Mouse (Mus musculus) forebrain, embryonic 15.5 days (tissue): ENCODE data around the gene Nxpe5. TPM values are rescaled to one million over a fixed set of nuclear protein-coding genes. Genes with fewer than 3 reads are reported as not detected.
"Not testable (repeated sequence)": the region's sequence is repeated elsewhere in the genome, so short reads cannot be mapped to it uniquely, and the experiment has no call there.

ENCODE experiments used
- ATAC-seq: fragments of 200-750 bp; cut with Nextera tagmentation; replicated peaks from 2 replicates; pipeline ENCODE4 v1.8.0; 2017; ENCODE audit warnings: mild to moderate bottlenecking, moderate TSS enrichment, moderate library complexity
- H3K27ac ChIP-seq: fragments of 300-500 bp; sonication (generic); replicated peaks from 2 replicates; pipeline ENCODE4 v1.5.1; 2015; ENCODE audit warnings: mild to moderate bottlenecking, inconsistent platforms
- H3K27me3 ChIP-seq: fragments of 300-500 bp; sonication (generic); 2 replicates; pipeline ENCODE4 v1.6.1; 2015; ENCODE audit warnings: inconsistent platforms
- H3K36me3 ChIP-seq: fragments of 300-500 bp; sonication (generic); 2 replicates; pipeline ENCODE4 v1.6.1; 2015; ENCODE audit warnings: mild to moderate bottlenecking, inconsistent platforms
- H3K4me1 ChIP-seq: fragments of 300-500 bp; sonication (generic); 2 replicates; pipeline ENCODE4 v1.6.1; 2015; ENCODE audit warnings: inconsistent platforms
- H3K4me2 ChIP-seq: fragments of 300-500 bp; sonication (generic); replicated peaks from 2 replicates; pipeline ENCODE4 v1.6.1; 2015; ENCODE audit warnings: mild to moderate bottlenecking, inconsistent platforms
- H3K4me3 ChIP-seq: fragments of 300-500 bp; sonication (generic); 2 replicates; pipeline ENCODE4 v1.5.1; 2015; ENCODE audit warnings: mild to moderate bottlenecking, inconsistent platforms
- H3K9ac ChIP-seq: fragments of 300-500 bp; sonication (generic); replicated peaks from 2 replicates; pipeline ENCODE4 v1.6.1; 2015; ENCODE audit warnings: mild to moderate bottlenecking, inconsistent platforms
- H3K9me3 ChIP-seq: fragments of 300-500 bp; sonication (generic); 2 replicates; pipeline ENCODE4 v1.6.1; 2016; ENCODE audit warnings: inconsistent platforms
- WGBS: fragments of 180-500 bp; shearing (Covaris S2); methylation state at CpG from one replicate; pipeline ENCODE4 v1.1.7; 2015; ENCODE audit warnings: mixed read lengths; 5-methylcytosine and 5-hydroxymethylcytosine counted together
- polyA plus RNA-seq: library from polyadenylated mRNA; unstranded; fragments of >200 nt; fragmentation: Nextera tagmentation; extraction: Ambion mirVana; gene quantifications from 2 replicates; pipeline ENCODE4 v1.2.1, GENCODE M21; 2015

Gene Nxpe5
- not detected in 2 replicates for polyA plus RNA-seq

DNA sequence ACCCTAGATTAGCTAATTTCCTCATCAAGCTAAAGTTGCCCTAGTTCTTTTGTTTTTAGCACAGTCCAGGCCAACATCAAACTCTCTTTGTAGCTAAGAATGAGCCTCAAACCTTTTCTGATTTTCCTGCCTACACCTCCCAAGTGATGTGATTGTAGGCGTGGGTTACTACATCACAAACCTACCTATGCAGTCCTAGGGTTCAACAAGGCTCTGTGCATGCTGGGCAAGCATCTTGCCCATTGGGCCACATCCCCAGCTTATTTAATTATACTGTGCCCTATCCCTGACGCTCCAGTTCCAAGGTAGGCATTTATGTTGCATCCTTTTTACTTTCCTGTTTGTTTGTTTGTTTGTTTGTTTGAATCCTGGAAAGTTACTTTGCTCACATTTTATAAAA, at the start of gene Nxpe5:
TSS of gene Nxpe5 (plus strand) at position 199 of the 400 bp plus-strand sequence.
- Histone ChIP-seq H3K27me3 (no peaks in the 10 kb centered on the region), H3K9me3 (no peaks in the 10 kb centered on the region), H3K9ac (no peak within 1 kb of the TSS), H3K4me2 (no peak within 1 kb of the TSS), H3K4me1 (no peaks in the 10 kb centered on the region), H3K27ac (no peak within 1 kb of the TSS), H3K36me3 (no peaks in the 10 kb centered on the region), H3K4me3 (no peak within 1 kb of the TSS)
- ATAC-seq: no peak
- 58% methylated on average over 2 of the region's 2 CpGs for WGBS

DNA sequence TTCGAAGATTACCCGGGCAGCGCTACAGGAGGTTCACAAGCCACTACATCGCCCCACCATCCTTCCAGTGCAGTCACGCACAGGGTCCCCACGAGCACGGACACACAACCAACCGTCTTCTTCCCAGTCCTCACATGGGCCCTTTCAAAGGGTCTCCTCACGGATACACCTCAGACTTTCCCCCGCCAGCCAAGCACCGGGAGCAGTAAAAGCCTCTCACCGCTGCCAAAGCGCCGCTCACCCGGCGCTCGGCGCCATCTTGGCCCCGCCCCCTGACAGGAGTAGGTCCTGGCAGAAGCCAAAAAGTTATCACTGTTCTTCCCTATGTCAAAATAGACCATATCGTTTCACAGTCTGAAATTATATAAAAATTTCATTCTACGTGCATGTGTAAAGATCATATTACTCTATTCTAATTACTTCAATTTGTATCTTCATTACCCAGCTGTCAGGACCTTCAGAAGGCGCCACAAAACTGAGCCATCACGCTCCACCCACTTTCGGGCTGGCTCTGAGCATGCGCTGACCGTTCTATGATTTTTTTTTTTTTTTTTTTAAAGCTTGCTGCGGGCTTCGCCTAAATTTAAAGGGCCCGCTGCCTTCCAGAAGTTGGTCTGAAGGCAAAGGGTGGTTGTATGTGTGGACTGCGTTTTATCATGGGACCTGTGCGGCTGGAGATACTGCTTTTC, 38.6 kb upstream of the Nxpe5 start, which contains the start of the genes Taf6 and Cnpy4:
TSS of gene Taf6 (minus strand) at position 502 of the 689 bp plus-strand sequence.
TSS of gene Cnpy4 (plus strand) at position 536 of the 689 bp plus-strand sequence.
- Histone ChIP-seq H3K9me3 (no peaks in the 10 kb centered on the region), H3K4me2 (peak within 1 kb of the TSS; percentile 70), H3K27ac (peak within 1 kb of the TSS; percentile 84), H3K27me3 (no peaks in the 10 kb centered on the region), H3K9ac (peak within 1 kb of the TSS; percentile 81), H3K36me3 (peaks cover 34% of the 10 kb centered on the region), H3K4me3 (peak within 1 kb of the TSS; percentile 70), H3K4me1 (peaks cover 21% of the 10 kb centered on the region)
- peak; percentile 84 for ATAC-seq
- WGBS: under 1% methylated on average over 31 of the region's 31 CpGs

DNA sequence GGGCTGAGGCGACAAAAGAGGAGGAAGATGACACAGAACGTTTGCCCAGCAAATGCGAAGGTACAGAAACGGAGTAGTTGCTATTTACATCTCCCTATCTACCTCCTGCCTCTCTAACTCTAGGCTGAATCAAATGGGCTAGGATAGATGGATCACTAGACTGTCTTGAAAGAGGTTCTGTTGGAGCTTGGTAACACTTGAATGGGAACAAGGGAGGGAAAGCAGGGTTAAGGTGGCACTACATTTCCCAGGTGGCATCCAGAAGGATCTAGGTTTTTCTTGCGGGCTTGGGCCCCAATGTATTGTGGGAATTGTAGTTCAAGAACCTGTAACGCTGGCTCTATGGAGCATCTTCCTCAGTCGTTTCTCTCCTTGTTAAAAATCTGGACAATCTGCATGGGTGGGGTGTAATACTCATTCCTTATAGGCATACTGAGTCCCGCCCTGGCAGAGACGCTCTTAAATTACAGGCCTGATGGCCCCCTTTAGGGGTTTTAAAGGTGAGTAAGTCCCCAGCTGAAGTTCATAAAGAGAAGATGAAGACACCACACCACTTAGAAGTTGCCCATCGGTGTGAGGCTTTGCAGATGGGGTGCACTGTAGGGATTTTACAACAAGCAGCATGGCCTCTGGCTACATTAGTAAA, 37.9 kb upstream of the Nxpe5 start:
- Histone ChIP-seq H3K4me1 (peaks cover 21% of the 10 kb centered on the region), H3K4me3 (peak overlapping the region; percentile 70), H3K9me3 (no peaks in the 10 kb centered on the region), H3K4me2 (peak overlapping the region; percentile 70), H3K27me3 (no peaks in the 10 kb centered on the region), H3K9ac (peak overlapping the region; percentile 81), H3K36me3 (peaks cover 29% of the 10 kb centered on the region), H3K27ac (peak overlapping the region; percentile 84)
- under 1% methylated on average over 10 of the region's 10 CpGs for WGBS
- peak; percentile 92 for ATAC-seq

DNA sequence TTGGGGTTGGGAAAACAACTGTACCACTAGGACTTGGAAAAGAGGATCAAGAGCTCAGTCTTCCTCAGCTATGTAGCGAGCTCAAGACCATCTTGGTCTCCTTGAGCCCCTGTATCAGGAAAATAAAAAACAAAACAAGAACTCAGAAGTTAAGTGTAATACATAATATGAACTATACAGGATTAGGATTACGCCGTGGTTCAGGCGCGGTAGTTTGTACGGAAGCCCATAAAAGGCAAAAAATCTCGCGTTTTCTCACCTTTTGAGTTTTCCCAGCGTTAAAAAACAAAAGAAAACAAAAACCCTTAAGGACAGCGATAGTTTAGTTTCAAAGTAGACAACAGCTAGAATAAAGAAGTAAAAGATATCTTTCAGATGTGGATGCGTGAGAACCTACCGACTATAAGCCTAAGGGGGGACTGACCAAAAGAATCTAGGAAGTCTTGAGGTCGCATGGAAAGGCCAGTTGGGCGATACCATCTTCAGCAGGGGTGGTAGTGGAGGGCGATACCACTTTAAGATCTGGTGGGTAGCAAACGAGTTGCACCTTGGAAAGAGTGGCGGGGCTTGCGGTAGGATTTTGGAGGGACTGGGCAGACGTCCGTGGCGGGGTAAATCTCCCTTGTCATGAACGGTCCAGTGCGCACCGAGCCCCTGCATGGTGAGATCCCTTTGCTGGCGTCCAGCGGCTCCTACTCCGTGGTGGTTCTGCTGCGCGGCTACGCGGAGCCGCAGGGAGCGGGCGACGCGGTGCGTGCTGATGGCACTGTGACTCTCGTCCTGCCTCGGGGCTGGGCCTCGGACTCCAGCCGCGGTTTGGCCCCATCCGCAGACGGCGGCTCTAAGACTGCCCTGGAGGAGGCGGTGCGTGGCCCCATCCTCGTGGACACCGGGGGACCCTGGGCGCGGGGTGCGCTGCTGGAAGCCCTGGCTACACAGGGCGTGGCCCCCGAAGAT, 31.6 kb upstream of the Nxpe5 start, which contains the start of gene Mblac1:
TSS of gene Mblac1 (plus strand) at position 544 of the 957 bp plus-strand sequence.
- H3K9ac ChIP-seq: peak within 1 kb of the TSS; percentile 88
- ATAC-seq: peak; percentile 80
- peaks cover 21% of the 10 kb centered on the region for H3K36me3 ChIP-seq
- H3K27ac ChIP-seq: peak within 1 kb of the TSS; percentile 86
- 6% methylated on average over 54 of the region's 54 CpGs for WGBS
- H3K4me2 ChIP-seq: peak within 1 kb of the TSS; percentile 94
- no peaks in the 10 kb centered on the region for H3K27me3 ChIP-seq
- peaks cover 21% of the 10 kb centered on the region for H3K4me1 ChIP-seq
- H3K9me3 ChIP-seq: no peaks in the 10 kb centered on the region
- H3K4me3 ChIP-seq: peak within 1 kb of the TSS; percentile 85

DNA sequence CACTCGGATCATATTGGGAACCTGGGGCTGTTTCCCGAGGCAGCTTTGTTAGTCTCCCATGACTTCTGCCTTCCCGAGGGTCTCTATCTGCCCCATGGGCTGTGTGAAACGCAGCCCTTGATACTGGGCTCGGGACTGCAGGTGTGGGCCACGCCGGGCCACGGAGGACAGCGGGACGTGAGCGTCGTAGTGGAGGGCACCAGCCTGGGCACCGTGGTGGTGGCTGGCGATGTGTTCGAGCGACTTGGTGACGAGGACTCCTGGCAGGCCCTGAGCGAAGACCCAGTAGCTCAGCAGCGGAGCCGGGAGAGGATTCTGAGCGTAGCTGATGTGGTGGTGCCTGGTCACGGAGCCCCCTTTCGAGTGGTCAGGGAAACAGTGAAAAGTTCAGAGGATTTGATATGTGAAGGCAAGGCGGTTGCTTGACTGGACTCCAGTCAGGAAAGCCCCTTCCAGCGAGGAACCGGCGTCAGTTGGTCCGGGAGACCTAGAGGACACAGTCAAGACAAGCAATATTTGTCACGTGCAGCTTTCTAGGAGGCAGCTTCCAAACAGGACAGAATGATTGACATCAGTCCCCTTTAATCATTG, 30.8 kb upstream of the Nxpe5 start:
- Histone ChIP-seq H3K36me3 (peaks cover 21% of the 10 kb centered on the region), H3K4me3 (peak overlapping the region; percentile 85), H3K4me1 (peaks cover 21% of the 10 kb centered on the region), H3K9ac (peak overlapping the region; percentile 88), H3K9me3 (no peaks in the 10 kb centered on the region), H3K27me3 (no peaks in the 10 kb centered on the region), H3K27ac (peak overlapping the region; percentile 86), H3K4me2 (peak overlapping the region; percentile 94)
- peak; percentile 71 for ATAC-seq
- under 1% methylated on average over 29 of the region's 29 CpGs for WGBS

DNA sequence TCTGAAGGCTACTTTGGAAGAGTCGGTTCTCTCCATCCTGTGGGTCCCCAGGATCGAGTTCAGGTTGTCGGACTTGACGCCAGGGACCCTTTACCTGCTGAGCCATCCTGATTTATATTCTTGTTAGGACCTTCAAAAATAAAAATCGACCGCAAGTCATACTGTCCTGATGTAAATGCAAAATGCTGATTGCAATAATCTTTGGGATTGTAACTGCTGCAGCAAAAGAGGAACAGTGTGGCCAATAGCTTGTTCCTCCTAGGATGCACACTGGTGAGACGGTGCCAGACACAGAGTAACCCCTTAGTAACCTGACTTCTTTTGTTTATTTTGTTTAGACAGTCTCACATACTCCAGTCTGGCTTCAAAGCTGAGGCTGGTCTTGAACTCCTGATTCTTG, 30.2 kb upstream of the Nxpe5 start:
- WGBS: 73% methylated on average over 7 of the region's 7 CpGs
- Histone ChIP-seq H3K4me3 (peak overlapping the region; percentile 85), H3K27me3 (no peaks in the 10 kb centered on the region), H3K27ac (peak overlapping the region; percentile 86; the same call in 1 of the 2 replicates), H3K36me3 (peaks cover 17% of the 10 kb centered on the region), H3K4me1 (peaks cover 21% of the 10 kb centered on the region), H3K9ac (peak overlapping the region; percentile 88; the same call in 1 of the 2 replicates), H3K9me3 (no peaks in the 10 kb centered on the region), H3K4me2 (peak overlapping the region; percentile 94)
- ATAC-seq: no peak

DNA sequence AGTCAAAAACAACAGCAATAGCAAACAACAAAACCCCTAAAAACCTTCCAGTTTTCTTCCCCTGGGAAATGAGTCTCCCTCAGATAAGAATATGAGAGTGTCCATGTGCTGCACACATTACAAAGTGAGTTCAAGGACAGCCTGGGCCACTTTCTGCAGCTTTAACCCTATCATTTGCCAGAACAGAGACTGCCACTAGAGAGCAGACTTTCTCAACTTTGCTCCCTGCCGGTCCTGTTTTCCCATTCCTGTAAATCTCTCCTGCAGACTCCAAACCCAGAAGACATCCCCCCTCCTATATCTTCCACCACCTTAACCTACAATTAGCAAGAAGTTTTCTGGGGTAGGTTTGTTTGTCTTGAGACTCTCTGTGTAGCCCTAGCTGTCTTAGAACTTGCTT, 26.1 kb upstream of the Nxpe5 start:
- Histone ChIP-seq H3K36me3 (no peaks in the 10 kb centered on the region), H3K9ac (no peak overlapping the region), H3K4me2 (no peak overlapping the region), H3K4me1 (peaks cover 15% of the 10 kb centered on the region), H3K4me3 (no peak overlapping the region), H3K27me3 (no peaks in the 10 kb centered on the region), H3K9me3 (no peaks in the 10 kb centered on the region), H3K27ac (no peak overlapping the region)
- 5% methylated on average over 1 of the region's 1 CpGs for WGBS
- no peak for ATAC-seq

DNA sequence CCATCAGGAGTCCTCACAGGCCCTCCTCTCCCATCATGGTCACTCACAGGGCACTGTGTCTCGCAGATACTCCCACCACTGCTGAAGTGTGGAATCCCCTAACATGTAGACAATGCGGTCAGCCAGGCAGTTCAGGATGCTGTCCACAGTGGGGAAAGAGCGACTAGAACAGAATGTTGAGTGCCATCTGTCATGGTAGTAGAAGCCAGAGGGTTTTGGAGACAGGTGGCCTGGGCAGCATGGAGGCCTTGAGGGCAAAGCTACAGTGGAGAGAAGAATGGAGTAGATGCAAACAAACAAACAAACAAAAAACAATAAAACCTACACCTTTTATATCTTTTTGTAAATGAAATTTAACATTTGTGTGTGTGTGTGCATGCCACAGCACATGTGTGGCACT, 23.6 kb upstream of the Nxpe5 start:
- 85% methylated on average over 3 of the region's 3 CpGs for WGBS
- ATAC-seq: no peak
- no peak overlapping the region for H3K4me3 ChIP-seq

DNA sequence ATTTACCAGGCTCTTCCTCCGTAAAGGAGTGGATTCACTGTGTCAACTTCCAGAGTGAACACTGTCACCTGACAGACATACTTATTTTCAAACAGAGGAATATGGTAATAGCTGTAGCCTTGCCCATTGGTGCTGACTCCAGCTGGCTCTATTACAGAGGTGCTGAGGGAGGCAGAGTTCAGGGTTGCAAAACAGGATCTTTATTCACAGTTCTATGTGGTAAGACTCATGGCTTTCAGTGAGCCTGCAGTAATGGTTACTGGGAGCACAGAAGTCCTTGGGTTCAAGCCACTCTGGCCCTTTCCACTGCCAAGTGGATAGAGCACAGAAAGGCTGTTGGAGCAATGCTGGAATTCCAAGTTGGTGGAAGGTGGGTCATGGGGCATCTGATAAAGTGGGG, 18.4 kb upstream of the Nxpe5 start:
- Histone ChIP-seq H3K27ac (no peak overlapping the region), H3K4me2 (no peak overlapping the region), H3K9ac (no peak overlapping the region), H3K27me3 (no peaks in the 10 kb centered on the region), H3K36me3 (no peaks in the 10 kb centered on the region), H3K4me3 (no peak overlapping the region), H3K9me3 (no peaks in the 10 kb centered on the region), H3K4me1 (no peaks in the 10 kb centered on the region)
- 86% methylated on average over 1 of the region's 1 CpGs for WGBS
- ATAC-seq: no peak

More for the DNA sequence above, 23.6 kb upstream of the Nxpe5 start:
- Histone ChIP-seq H3K36me3 (no peaks in the 10 kb centered on the region), H3K27ac (no peak overlapping the region), H3K27me3 (no peaks in the 10 kb centered on the region), H3K9me3 (no peaks in the 10 kb centered on the region), H3K4me1 (no peaks in the 10 kb centered on the region), H3K4me2 (no peak overlapping the region), H3K9ac (no peak overlapping the region)

DNA sequence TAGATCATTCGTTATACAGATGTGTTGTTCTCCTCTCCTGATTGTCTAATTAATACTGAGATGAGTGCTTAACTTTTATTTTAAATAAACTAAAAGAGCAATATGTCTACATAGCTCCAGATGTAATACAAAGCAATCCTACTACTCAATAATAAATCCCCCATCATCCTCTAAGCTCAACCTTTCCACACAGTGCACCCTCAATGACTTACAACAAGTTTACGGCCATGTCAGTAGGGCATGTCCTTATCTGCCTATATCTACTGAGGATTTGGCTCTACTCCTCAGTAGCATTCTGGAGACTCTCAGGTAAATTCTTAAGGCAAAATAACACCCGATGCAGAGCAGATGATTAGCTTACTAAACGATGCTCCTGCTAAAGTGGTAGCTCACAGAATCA, 17.8 kb upstream of the Nxpe5 start:
- H3K27me3 ChIP-seq: no peaks in the 10 kb centered on the region
- no peak overlapping the region for H3K9ac ChIP-seq
- ATAC-seq: no peak
- no peak overlapping the region for H3K4me3 ChIP-seq
- H3K4me1 ChIP-seq: no peaks in the 10 kb centered on the region
- H3K9me3 ChIP-seq: no peaks in the 10 kb centered on the region
- H3K36me3 ChIP-seq: no peaks in the 10 kb centered on the region
- 82% methylated on average over 4 of the region's 4 CpGs for WGBS
- no peak overlapping the region for H3K4me2 ChIP-seq
- H3K27ac ChIP-seq: no peak overlapping the region

DNA sequence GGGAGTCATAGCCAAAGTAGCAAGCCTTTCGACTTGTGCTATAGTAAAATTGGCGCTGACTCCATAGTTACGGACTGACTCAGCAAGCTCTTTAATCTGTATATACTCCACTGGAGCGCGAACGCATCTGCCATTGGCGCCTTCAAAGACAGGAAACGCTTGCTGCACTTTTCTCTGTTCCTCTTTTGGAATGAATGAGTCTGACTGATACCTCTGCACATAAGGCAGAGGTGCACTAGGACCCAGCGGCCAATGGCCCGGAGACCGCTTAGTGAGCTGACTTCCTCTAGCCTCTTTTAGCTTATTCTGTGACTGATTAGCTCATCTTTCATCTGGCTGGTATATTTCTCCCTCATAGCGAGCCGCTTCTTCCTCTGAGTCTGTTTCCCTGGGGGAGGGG, 9.1 kb upstream of the Nxpe5 start:
- H3K27me3 ChIP-seq, H3K4me1 ChIP-seq, H3K27ac ChIP-seq, H3K4me3 ChIP-seq, H3K4me2 ChIP-seq, H3K9me3 ChIP-seq, H3K36me3 ChIP-seq, H3K9ac ChIP-seq, ATAC-seq: not testable (repeated sequence)
- WGBS: 95% methylated on average over 13 of the region's 13 CpGs
